Mouse (Mus musculus) right cerebral cortex, postnatal 36 days (tissue): ENCODE measurements around the gene Wapl.

Source experiments
- DNase-seq, 2 experiments: peaks; one replicate each; pipeline ENCODE4 v3.0.0; 2022; ENCODE audit warnings: low spot score in 2 of 2, mixed read lengths in 1 of 2

Gene Wapl

DNA sequence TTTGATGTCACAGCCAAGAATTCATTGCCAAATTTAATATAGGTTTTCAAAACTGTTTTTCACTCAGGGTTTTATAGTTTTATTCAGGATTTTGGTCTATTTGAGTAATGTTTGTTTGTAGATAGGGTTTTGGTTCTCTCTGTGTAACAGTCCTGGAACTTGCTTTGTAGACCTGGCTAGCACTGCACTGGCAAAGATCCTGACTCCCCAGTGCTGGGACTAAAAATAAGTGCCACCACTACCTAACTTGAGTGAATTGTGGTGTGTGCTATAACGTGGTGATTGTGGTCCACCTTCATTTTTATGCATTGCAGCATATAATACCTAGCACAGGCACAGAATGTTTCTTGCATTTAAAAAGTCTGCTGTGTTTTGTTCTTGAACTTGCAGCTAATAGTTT, 23.6 kb downstream of the Wapl start:
- DNase-seq = no peak

DNA sequence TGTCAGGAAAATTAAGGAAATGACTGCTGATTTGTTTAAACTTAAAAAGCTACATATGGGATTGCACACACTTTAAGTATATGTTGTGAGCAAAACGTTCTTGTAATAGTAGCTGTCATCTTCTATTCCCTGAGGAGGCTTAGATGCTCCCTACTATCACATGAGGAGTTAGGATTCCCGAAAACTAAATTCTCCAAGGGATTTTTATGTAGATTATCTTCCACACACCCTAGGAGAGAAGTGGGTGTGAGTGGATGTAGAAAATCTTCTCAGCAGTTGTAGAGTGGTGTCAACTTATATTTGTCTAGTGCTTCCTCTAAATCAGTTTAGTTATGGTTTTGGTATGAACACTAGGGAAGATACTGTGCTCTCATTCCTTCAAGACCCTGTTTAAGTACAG, 36.5 kb downstream of the Wapl start:
- no peak for DNase-seq

DNA sequence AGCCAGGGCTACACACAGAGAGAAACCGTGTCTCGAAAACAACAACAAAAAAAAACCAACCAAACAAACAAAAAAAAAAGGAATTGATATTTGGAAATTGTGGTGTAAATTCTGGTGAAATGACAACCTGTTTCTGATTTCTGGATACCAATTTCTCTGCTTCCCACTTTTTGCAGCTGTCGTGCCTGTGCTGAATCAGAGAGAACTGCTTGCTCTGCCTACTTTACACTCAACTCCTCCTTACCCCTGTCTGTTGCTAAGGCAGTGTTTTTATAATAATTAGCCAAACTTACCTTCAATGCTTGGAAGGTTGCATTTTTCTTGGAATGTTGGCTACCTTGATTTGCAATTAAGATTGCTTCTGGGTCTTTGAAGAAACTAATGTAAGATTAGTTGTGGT, 38.3 kb downstream of the Wapl start:
- peak in 1 of 2 experiments; percentile 17 for DNase-seq

DNA sequence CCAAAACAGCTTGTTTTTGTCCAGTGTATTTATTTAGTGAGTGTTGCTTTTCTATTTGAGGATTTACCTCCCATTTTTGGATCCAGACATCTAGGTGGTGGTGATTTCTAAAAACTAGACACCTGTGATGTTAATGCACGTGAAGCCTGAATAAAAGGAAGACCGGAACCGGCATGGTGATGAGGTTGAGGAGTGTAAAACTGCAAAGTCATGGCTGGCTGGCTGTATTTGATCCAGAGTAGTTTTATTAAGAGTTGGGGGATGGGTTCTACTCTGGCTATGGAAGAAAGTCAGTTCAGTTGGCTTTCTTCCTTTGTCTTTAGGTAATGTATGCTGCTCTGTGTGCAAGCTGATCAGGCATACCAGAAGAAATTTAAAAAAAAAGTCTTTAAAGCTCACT, 39.1 kb downstream of the Wapl start:
- no peak for DNase-seq

DNA sequence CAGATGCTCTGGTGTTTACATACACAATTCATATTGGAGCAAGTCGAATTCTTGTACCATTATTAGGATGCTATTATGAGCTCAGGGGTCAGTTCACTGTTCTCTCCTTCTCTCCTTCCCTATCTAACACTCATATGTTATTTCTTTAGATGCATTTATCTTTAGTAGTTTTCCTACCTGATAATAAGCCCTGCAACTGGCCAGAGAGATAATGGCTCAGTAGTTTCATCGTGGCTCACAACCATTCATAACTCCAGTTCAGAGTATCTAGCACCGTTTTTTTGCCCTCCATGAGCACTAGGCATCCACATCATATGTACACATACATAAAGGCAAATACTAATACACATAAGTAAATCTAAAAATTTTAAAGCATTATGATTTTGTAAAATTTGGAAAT, 44.4 kb downstream of the Wapl start:
- no peak for DNase-seq

DNA sequence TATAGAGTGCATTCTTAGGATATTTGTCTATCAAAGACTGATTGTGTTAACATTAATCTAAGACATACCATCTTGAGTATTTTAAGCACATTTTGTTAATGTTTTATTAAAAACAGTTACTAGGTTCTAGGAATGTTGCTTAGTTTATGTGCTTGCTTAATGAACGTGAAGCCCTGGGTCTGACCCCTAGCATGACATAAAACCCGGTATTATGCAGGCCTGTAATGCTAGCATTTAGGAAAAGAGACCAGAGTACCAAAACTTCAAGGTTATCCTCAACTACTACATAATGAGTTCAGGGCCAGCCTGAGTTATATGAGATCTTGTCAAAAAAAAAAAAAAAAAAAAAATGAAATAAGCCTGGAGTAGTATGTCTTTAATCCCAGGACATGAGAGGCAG, 54.0 kb downstream of the Wapl start:
- no peak for DNase-seq

DNA sequence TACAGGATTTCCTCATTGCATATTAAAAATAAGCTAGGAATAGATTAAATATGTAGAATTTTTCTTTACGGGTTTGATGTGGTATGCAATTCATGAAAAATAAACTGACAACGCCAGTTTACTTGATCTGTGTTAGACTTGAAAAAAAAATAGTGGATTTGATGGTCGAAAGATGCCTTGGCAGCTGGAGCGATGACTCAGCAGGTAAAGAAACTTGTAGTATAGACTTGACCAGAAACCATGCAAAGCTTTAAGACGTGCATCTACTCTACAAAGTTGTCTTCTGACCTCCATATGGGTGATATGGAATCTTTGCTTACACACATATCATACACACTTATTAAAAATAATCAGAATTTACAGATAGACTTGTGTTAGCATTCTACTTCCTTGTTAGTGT, 61.7 kb downstream of the Wapl start:
- DNase-seq = no peak

DNA sequence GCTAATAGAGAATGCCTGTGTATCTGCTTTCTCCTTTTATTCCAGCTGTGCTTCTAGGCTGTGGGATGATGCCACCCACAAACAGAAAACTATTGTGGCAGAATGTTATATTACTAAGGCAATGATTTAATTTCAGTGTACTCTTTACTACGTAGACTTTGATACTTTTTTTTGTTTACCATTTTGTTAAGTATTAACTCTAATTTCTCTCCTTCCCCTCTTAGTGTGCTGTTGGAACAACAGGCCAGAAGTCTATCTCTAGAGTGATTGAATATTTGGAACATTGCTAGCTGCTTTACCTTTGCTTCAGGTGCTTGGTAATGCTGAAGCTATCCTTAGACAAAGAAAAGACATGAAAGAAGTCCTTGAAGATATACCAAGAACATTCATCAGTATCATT, 71.7 kb downstream of the Wapl start:
- no peak for DNase-seq

DNA sequence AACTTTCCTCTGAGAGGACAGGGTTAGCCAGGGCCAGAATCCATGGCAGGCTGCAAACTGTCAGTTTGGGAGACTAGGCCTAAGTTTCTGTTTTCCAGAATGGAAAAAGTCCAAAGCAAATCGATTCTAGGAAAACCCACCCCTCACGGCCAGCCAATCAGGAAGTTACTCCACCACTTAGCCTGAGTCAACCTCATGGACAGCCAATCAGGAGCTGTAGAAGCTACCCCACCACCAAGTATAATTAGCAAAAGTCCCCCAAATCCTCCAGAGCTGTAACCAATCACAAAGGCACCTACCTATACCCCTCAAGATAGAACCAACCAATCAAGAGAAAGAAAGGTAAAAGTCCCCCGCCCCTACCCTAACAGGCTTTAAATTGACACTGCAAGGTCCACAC, 82.0 kb downstream of the Wapl start:
- DNase-seq = no peak

DNA sequence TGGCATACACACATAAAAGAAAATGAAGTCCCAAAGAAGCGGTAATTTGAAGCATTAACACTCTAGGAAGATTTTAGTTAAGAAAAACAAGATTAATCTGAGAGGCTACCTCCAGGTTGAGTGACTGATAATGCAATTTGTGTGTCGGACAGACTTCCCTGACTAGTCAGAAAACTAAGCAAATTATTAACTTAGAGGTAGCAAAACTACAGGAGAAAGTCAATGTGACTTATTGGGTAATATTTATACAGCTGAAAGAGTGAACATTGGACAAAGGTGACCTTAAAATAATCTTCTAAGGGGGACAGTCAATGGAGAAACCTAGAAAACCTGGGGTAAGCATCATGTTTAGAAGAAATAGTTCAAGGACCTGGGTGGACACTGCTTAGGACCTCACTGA, 86.2 kb downstream of the Wapl start:
- DNase-seq = no peak

DNA sequence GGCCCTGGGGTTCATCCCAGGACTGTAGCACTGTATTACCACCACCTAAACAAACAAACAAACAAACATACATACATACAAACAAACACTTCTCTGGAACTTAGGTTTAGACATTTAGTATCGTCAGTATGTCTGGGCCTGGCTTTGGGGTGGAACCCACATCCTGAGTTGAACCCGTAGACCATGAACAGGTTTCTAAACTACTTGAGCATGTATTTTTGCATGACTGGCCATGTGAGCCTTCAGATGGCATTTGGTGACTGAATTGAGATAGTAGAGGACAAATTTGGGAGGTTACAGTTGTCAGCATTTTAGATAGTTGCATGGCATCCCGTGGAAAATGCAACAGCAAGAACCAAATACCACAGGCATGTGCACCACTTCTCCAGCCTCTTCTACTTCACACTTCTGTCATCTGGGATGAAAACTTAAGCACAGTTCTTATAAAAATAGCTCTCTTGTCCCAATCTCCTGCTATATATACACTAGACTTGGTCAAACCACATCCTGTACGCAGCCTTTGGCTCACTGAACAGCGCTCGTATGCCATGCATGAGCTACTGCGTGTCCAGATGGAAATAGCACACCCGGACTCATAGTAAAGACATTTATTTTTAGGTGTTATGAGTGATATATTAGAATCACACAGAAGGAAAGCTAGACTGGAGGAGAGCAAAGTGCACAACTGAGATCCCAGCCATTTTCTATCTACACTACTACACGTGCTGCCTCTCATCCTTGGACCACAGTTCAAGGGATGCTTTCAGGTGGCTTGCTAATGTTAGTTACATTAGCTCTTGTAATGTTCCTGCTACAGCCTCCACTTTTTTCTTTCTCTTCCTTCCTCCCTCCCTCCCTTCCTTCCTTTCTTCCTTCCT, 87.6 kb downstream of the Wapl start:
- DNase-seq = peak in 1 of 2 experiments; percentile 69

DNA sequence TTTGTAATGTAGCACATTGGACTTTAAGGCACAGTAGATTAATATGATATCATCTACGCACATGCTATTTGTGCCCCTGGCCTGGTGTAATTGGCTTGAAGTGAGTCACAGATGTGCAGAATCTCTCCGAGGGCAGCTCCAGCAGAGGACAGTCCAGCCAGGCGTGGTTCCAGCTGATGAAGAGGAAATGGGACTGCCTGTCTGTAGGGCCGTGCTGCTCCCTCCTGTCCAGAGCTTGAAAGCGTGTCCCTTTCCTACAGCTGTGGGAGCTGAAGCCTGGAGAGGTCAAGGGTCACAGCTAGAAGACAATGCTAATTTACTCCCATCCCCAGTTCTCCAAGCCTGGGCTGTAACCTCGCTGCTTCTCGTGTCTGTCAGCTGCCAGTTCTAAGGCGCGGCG, 89.0 kb downstream of the Wapl start:
- no peak for DNase-seq

DNA sequence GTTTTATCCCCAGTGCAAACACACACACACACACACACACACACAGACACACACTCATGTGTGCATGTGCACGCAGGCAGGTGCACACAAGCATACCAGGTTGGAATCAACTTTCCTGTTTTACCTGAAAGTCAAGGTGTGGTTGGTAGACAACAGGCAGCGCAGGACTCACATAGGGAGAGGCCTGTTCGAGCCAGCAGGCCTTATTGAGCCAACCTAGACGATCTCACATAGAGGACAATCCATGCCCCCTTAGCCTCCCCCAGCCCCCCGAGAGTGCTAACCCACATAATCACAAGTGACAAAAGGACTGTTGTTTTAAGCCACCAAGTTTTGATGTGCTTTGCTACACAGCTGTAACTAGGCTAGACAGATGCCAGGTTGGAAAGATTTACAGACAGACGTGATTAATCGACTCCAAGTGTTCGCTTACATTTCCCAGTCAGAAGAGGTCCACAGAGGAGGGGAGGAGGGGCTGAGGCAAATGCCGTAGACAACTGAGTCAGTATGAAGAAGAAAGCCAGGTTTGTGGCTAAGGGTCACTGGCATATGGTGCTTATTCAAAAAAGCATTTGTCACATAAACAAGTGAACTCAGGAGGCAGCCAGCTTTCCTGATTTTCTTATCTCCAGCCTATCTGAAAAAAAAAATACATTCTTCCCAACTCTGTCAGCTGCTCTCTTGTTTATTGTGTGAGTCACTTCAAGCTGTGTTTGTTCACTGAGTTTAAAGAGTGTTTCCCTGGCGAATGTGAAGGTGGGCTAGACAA, 90.2 kb downstream of the Wapl start:
- no peak for DNase-seq

DNA sequence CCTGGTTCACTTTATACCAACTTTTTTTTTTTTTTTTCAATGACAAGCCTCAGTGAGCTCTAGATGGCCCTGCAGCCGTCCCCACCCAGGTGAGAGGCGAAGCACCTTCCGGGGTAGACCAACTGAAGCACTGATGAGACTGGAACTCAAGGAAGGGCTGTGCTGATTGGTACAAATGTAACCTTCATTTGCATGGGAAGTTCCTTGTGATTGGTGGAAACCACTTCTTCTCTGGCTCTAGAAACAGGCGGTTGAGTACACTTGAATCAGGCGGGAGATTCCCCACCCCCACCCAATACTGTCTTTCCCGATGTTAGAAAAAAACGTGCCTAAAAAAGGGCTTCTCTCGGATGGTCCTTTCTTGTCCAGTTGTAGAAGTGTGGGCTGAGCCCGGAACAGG, 91.2 kb downstream of the Wapl start:
- DNase-seq = no peak

DNA sequence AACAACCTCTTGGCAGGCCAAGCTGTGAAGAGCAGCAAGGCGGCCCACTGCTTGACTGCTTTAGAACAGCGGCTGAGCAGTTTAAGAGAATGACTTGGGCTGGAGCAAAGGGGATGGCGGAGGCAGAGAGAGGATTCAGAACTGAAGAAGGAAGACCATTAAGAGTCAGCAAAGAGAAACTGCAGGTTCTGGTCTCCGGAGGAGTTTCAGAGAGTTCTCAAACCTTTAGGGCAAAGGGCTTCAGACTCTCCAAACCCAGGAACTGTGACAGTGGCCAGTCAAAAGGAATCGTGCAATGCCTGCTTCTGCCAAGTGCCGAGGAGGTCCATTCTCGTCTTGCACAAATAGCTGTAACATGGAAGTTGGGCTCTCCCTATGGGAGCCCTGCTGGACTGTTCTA, 91.7 kb downstream of the Wapl start:
- no peak for DNase-seq

DNA sequence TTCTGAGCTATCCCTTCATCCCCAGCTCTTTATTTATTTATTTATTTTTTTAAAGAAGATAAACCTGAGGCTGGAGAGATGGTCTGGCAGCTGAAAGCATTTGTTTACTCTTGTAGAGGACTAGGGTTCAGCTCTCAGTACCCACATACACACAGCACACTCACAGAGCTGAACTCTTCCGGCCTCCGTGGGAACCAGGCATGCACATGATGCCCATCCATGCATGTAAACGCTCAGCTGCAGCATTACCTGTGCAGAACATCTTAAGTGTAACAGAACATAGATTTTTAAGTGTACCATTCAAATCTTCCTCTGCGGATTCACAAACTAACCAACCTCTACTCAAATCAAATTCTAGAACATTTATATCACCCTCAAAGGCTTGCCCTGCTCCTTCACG, 92.5 kb downstream of the Wapl start:
- no peak for DNase-seq

DNA sequence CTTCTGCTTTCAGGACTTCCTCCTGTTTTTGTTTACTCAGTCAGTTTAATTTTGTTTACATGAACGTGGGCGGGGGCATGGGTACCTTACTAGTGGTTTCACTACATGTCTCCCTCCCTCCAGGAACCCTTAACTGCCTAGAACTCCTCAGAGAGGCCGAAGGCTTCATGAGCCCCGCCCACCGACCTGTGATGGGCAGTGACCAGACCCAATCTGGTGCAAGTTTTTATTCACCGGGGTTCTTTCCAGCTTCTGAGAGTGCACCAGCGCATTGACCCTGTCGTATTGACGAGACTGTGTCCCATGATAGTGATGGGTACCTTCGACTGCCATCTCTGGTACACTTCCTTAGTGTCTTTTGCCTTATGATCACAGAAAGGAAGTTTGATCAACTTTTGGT, 94.6 kb downstream of the Wapl start:
- peak; percentile 24 to 33 for DNase-seq

DNA sequence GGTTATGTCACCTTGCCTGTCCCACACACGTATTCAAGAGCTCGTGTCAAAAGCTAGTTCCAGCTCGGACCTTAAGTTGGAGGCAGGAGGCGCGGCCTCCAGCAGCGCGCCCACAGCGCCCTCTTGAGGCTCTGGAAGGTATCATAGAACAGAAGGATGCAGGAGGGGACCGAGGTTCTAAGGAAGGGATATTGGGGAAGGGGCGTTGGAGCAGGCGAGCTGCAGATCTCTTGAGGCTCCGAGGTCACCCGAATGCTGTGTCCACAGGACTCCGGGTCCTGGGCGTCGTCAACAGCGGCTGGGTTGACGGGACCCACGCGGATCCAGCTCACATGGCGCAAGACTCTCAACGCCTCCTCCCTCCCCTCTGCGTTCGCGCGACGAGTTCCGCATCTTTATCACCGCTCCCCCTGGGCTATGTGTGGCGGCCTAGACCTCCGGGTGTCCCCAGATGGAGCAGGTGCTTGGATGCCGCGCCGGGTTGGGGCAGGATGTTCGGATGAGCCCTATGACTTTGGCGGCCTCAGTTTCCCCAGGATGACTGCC, 95.4 kb downstream of the Wapl start:
- peak; percentile 20 to 45 for DNase-seq

DNA sequence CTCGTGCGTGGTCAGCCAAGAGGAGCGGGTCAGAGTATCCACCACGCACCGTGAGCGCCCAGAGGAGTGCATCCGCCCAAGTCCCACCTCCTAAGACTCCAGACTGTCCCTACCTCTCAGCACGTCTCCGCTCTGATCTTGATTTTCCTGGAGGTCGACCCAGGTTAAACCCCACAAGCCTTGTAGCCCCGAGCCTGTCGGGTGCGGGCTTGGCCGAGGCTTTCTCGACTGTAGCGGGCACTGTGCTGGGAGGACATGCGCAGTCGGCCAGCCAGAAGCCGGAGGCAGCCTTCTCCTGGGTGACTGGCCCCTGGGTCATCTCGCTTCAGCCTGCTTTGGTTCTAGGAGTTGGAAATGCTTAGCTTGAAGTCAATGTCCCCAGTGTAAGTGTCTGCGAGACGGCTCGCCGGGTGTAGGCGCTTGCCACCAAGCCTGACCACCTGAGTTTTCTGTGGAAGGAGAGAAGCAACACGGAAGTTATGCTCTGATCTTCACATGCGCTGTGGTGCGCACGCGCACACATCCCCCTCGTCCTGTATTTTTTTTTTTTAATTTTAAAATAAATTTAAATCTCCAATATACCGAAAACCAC, 95.9 kb downstream of the Wapl start:
- peak; percentile 9 to 24 for DNase-seq

DNA sequence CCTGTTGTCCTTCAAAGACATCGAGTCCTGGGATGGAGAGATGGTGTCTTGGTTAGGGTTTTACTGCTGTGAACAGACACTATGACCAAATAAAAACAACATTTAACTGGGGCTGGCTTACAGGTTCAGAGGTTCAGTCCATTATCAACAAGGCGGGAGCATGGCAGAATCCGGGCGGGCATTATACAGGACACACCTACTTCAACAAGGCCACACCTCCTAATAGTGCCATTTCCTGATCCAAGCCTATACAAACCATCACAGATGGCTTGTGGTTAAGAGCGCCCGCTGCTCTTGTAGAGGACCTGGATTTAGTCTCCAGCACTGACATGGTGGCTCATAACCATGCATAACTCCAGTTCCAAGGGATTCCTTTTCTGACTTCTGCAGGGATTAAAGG, 96.7 kb downstream of the Wapl start:
- DNase-seq = no peak

DNA sequence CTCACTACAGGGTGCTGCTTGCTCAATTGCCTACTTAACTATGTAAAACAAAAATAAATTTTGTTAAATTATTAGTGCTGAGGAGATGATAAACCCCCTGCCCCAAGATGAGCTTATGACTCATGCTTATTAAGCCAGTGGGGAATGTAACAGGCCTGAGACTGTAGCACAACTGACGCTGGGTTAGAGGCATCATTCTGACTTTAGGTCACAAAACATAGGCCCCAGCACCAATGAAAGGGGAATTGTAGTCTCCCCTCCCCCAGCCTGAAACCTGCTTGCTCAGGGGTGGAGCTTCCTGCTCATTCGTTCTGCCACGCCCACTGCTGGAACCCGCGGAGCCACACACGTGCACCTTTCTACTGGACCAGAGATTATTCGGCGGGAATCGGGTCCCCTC, 97.9 kb downstream of the Wapl start:
- DNase-seq = no peak

DNA sequence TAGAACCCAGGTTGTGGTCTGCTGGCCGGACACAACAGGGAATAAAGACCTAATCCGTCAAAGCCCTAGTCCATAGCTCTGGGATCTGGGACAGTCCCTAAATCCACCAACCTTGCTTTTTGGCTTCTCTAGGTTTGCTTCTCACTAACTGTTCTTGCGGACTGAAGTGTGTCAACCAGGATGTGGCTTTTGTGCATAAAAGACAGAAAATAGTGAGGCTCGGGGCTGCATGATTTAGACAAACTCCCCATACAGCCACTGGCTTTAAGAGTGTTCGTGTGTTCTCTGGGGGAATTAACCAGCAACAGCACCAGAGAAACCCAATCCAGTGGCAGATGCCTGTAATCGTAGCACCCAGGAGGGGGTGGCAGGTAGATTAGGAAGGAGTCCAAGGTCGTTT, 98.4 kb downstream of the Wapl start:
- no peak for DNase-seq

DNA sequence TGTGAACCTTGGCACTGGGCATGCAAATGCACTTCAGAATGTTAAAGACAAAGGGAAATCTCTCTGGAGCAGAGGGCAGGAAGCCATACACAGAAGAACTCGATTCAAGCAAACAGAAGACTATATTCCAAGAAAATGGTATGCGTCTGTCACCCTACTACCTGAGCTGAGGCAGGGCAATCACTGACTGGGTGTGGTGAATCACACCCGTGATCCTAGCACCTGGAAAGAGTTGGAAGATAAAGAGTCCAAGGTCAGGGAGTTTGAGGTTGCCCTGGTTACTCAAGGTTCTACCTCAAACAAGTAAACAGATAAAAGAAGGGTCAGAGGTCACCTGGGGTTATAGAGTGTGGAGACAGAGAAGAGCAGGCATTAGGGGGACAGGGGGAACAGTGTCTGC, 100.0 kb downstream of the Wapl start:
- no peak for DNase-seq
